Mouse (Mus musculus): ENCODE data around the gene Fgf12. TPM values are rescaled to one million over a fixed set of nuclear protein-coding genes. Genes with fewer than 3 reads are reported as not detected.

The Fgf12 gene
- polyA plus RNA-seq, 1 experiment from 2014 or later, result 79.8 TPM

DNA sequence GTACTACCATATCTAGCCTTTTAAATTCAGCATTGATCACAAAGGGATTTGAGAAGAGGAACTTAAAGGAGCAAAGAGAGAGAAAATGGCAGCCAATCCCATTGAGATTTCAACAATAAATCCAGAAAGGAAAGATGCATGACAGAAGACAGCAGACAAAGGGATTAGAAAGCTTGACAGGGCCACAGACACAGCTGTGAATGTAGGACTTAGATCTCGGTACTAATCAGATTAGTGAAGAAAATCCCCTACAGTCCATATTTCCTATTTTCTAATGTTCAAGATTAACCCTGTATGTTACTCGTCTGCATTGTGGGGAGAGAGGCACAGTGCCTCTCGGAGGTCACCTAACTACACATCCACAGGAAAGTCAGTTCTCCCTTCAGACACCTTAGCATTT is 500.9 kb downstream of the Fgf12 start:
- no peak overlapping the region for H3K4me3 ChIP-seq (ENCODE audit: low read depth, low read length)

DNA sequence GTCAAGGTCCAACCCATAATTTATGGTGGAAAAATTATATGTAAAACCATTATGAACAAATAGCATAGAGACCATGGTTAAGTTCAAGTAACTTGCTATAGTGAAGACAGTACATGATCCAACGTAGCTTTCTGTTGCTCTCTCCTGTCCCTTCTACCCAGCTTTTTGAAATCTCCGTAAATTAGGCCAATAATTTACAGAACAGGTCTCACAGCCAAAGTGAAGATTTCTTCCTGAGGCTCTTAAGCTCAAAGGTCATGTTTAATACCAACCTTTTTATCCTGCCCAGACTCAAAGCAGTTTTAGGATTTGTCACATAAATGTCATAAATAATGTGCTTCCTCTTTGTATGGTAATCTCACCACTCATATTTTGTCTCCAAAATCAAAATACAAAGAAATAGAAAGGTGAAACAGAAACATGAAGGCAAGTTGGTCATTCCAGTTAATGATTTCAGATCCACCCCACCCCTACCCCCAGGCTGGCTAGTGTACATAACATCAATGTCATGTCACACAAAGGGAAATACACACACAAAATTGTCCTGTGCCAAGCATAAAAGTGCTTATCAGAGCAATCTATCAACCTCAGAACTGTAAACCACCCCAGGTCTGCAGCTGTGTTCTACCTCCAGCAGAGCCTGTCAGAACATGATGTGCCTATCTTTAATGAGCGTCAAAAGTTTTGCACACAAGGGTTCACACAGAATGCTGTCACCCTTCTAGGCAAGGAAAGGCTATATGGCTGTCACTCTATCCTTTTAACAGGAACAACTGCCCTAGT is 509.8 kb downstream of the Fgf12 start:
- Histone ChIP-seq H3K4me2 (ENCODE audit: low read depth, low read length) (no peak overlapping the region), H3K9ac (replicated peaks; ENCODE audit: low read depth, low read length) (no peak overlapping the region), H3K27ac (ENCODE audit: low read depth, low read length) (no peak overlapping the region), H3K4me3 (ENCODE audit: low read depth, low read length) (no peak overlapping the region), H3K27me3 (ENCODE audit: control insufficient read depth, insufficient read depth, low read length) (no peaks in the 10 kb centered on the region), H3K4me1 (ENCODE audit: control insufficient read depth, insufficient read depth, low read length) (no peaks in the 10 kb centered on the region), H3K36me3 (ENCODE audit: control insufficient read depth, insufficient read depth, low read length) (no peaks in the 10 kb centered on the region), H3K9me3 (ENCODE audit: control insufficient read depth, low read length) (no peaks in the 10 kb centered on the region)
- 90% methylated on average over 3 of the region's 3 CpGs for WGBS
- no peak for ATAC-seq (ENCODE audit: low read depth)

More for the DNA sequence above, 500.9 kb downstream of the Fgf12 start:
- Histone ChIP-seq H3K4me2 (ENCODE audit: low read depth, low read length) (no peak overlapping the region), H3K9me3 (ENCODE audit: control insufficient read depth, low read length) (no peaks in the 10 kb centered on the region), H3K36me3 (ENCODE audit: control insufficient read depth, insufficient read depth, low read length) (no peaks in the 10 kb centered on the region), H3K27me3 (ENCODE audit: control insufficient read depth, insufficient read depth, low read length) (no peaks in the 10 kb centered on the region), H3K4me1 (ENCODE audit: control insufficient read depth, insufficient read depth, low read length) (no peaks in the 10 kb centered on the region), H3K9ac (replicated peaks; ENCODE audit: low read depth, low read length) (no peak overlapping the region), H3K27ac (ENCODE audit: low read depth, low read length) (no peak overlapping the region)
- no peak for ATAC-seq (ENCODE audit: low read depth)
- 82% methylated on average over 3 of the region's 3 CpGs for WGBS

DNA sequence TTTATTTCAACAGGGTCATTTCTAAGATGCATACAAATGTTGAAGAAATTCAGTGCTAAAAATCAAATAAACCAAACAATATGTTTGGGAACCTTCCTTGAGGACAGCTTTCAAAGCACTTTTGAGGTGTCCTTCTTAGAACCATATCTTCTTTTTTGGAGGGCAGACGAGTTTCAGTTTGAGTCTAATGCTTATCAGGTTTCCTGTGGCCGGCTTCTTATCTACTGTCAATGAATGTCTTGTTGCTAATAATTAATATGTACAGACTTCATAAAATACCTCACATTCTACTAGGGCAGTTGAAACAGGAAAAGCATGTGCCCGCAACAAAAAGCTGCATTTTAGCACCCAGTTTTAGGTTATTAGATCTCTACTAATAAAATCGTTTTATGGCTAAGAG is 513.5 kb downstream of the Fgf12 start:
- Histone ChIP-seq H3K9ac (replicated peaks; ENCODE audit: low read depth, low read length) (no peak overlapping the region), H3K27ac (ENCODE audit: low read depth, low read length) (no peak overlapping the region), H3K36me3 (ENCODE audit: control insufficient read depth, insufficient read depth, low read length) (no peaks in the 10 kb centered on the region), H3K9me3 (ENCODE audit: control insufficient read depth, low read length) (no peaks in the 10 kb centered on the region), H3K4me3 (ENCODE audit: low read depth, low read length) (no peak overlapping the region), H3K27me3 (ENCODE audit: control insufficient read depth, insufficient read depth, low read length) (no peaks in the 10 kb centered on the region), H3K4me2 (ENCODE audit: low read depth, low read length) (no peak overlapping the region), H3K4me1 (ENCODE audit: control insufficient read depth, insufficient read depth, low read length) (no peaks in the 10 kb centered on the region)
- no peak for ATAC-seq (ENCODE audit: low read depth)
- WGBS, result 90% methylated on average over 4 of the region's 4 CpGs

DNA sequence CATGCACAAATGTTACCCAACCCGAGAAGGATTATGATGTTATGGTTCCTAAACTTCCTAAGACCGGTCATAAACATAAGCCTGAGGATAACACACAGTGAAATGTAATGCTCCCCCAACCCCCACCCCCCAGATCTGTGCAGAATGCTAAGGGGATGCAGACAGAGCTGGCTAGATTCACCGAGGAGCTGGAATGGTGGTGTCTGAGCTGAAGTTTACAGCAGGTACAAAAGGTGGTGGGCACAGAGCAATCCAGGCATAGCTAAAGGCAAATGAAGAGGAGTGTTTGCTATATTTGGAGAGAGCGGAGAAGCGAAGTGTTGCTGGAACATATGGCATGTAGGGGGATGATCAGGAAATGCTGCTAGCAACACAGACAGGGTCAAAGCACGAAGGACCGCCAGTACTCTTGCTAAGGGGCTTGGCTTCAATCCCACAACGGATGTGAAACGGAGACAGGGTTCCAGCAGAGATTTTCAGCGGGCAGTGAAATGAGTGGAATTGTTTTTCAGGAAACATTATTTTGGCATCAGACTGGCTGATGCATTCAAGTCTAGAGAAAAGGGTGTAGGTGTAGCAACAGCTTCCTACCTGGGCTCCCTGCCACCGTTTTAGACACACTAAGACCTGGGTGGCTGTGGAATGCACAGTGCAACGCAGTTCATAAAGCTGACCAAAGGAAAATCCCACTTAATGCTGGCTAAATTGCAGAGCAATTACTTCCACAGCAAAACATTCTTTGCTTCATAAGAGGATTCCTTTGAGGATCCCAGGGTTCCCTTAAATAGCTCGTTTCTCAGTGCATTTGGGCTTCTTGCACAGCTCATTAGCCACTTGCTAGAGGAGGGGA is 514.6 kb downstream of the Fgf12 start:
- no peak for ATAC-seq (ENCODE audit: low read depth)
- H3K4me1 ChIP-seq (ENCODE audit: control insufficient read depth, insufficient read depth, low read length), result no peaks in the 10 kb centered on the region
- H3K27ac ChIP-seq (ENCODE audit: low read depth, low read length), result no peak overlapping the region
- H3K36me3 ChIP-seq (ENCODE audit: control insufficient read depth, insufficient read depth, low read length), result no peaks in the 10 kb centered on the region
- no peak overlapping the region for H3K4me3 ChIP-seq (ENCODE audit: low read depth, low read length)
- no peak overlapping the region; the same call in 1 of the 2 replicates for H3K4me2 ChIP-seq (ENCODE audit: low read depth, low read length)
- no peak overlapping the region for H3K9ac ChIP-seq (replicated peaks; ENCODE audit: low read depth, low read length)
- H3K27me3 ChIP-seq (ENCODE audit: control insufficient read depth, insufficient read depth, low read length), result no peaks in the 10 kb centered on the region
- no peaks in the 10 kb centered on the region for H3K9me3 ChIP-seq (ENCODE audit: control insufficient read depth, low read length)
- 65% methylated on average over 13 of the region's 13 CpGs for WGBS

DNA sequence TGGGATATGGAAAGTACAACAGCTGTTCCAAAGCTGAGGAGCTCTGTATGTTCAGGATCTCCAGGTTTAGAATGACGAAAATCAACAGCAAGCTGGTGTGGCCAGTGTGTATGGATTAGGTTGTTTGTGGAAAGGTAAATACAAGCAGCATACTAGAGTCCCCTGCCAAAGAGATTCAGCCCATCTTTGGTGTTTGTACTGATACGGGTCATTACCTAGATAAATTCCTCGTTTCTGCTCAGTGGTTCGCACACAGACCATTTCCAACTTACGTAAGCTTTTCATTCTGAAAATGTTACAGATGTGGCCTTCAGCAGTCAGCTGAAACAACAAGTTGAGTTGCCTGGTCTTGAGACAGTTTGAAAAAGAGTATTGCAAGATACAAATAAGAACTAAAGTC is 536.9 kb downstream of the Fgf12 start:
- 81% methylated on average over 5 of the region's 5 CpGs for WGBS
- Histone ChIP-seq H3K36me3 (ENCODE audit: control insufficient read depth, insufficient read depth, low read length) (no peaks in the 10 kb centered on the region), H3K27me3 (ENCODE audit: control insufficient read depth, insufficient read depth, low read length) (no peaks in the 10 kb centered on the region), H3K4me1 (ENCODE audit: control insufficient read depth, insufficient read depth, low read length) (no peaks in the 10 kb centered on the region), H3K9me3 (ENCODE audit: control insufficient read depth, low read length) (no peaks in the 10 kb centered on the region), H3K4me2 (ENCODE audit: low read depth, low read length) (no peak overlapping the region), H3K4me3 (ENCODE audit: low read depth, low read length) (no peak overlapping the region), H3K9ac (replicated peaks; ENCODE audit: low read depth, low read length) (no peak overlapping the region), H3K27ac (ENCODE audit: low read depth, low read length) (no peak overlapping the region)
- ATAC-seq (ENCODE audit: low read depth), result no peak

DNA sequence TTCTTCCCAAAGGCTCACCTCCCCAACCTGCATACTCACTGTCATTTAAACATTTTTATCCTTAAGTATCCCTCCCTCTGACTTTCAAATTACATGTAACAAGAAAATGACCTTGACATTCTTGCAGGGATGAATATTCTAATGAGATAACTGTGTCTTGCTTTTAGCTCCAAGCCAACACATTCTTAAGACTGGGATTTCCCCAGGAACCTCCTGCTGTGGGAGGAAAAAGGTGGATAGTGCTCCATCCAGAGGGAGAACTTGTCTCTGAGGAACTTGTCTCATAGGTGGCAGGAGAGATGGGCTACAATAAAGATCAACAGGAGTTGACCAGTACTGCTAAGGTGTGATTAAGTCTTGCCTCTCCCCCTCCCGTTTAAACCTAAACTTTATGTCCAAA is 540.5 kb downstream of the Fgf12 start:
- Histone ChIP-seq H3K27ac (ENCODE audit: low read depth, low read length) (no peak overlapping the region), H3K4me1 (ENCODE audit: control insufficient read depth, insufficient read depth, low read length) (no peaks in the 10 kb centered on the region), H3K9ac (replicated peaks; ENCODE audit: low read depth, low read length) (no peak overlapping the region), H3K9me3 (ENCODE audit: control insufficient read depth, low read length) (no peaks in the 10 kb centered on the region), H3K27me3 (ENCODE audit: control insufficient read depth, insufficient read depth, low read length) (no peaks in the 10 kb centered on the region), H3K36me3 (ENCODE audit: control insufficient read depth, insufficient read depth, low read length) (no peaks in the 10 kb centered on the region), H3K4me2 (ENCODE audit: low read depth, low read length) (no peak overlapping the region), H3K4me3 (ENCODE audit: low read depth, low read length) (no peak overlapping the region)
- whole genome bisulfite sequencing, result 85% methylated on average over 1 of the region's 1 CpGs
- no peak for ATAC-seq (ENCODE audit: low read depth)

DNA sequence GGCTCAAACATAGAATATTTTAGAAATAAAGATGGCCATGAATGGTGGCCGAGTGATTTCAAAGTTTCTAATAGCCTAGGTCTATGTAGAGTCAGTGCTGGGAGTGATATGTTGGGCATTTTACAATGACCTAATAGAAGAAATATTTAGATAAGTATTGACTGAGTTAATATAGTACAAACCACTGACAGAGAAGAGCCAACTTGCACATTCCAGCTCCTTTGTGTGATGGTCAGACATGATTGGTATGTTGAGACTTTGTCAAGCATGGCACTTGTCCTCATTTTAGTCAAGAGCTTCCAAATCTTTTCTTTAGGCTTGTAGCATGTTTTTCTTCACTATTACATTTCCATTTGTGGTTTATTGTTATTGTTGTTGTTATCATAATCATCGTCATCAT is 596.4 kb downstream of the Fgf12 start:
- H3K4me1 ChIP-seq (ENCODE audit: control insufficient read depth, insufficient read depth, low read length), result no peaks in the 10 kb centered on the region
- no peak overlapping the region for H3K4me2 ChIP-seq (ENCODE audit: low read depth, low read length)
- WGBS, result 98% methylated on average over 2 of the region's 2 CpGs
- H3K36me3 ChIP-seq (ENCODE audit: control insufficient read depth, insufficient read depth, low read length), result no peaks in the 10 kb centered on the region
- no peak overlapping the region for H3K4me3 ChIP-seq (ENCODE audit: low read depth, low read length)
- H3K9me3 ChIP-seq (ENCODE audit: control insufficient read depth, low read length), result no peaks in the 10 kb centered on the region
- H3K27me3 ChIP-seq (ENCODE audit: control insufficient read depth, insufficient read depth, low read length), result no peaks in the 10 kb centered on the region
- ATAC-seq (ENCODE audit: low read depth), result no peak
- no peak overlapping the region for H3K27ac ChIP-seq (ENCODE audit: low read depth, low read length)
- no peak overlapping the region for H3K9ac ChIP-seq (replicated peaks; ENCODE audit: low read depth, low read length)

DNA sequence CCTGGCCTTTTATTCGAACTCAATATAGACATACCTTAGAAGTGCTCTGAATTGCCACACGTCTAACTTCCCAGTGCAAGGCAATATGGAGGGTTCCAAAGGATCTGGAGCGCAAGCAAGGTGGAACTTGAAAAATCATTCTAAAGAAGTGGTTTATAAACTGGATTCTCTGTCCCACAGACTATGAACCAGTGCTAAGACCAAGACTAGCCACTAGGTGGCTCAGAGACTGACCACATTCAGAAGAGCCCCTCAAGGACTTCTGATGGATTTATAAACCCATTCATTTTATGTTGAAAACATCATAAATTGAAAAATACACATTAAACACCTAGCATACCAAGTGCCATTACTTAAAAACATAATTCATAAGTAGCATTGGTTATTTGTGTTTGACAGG is 611.9 kb downstream of the Fgf12 start:
- Histone ChIP-seq H3K4me1 (ENCODE audit: control insufficient read depth, insufficient read depth, low read length) (no peaks in the 10 kb centered on the region), H3K4me3 (ENCODE audit: low read depth, low read length) (no peak overlapping the region), H3K27me3 (ENCODE audit: control insufficient read depth, insufficient read depth, low read length) (no peaks in the 10 kb centered on the region), H3K27ac (ENCODE audit: low read depth, low read length) (no peak overlapping the region), H3K36me3 (ENCODE audit: control insufficient read depth, insufficient read depth, low read length) (no peaks in the 10 kb centered on the region), H3K9ac (replicated peaks; ENCODE audit: low read depth, low read length) (no peak overlapping the region), H3K4me2 (ENCODE audit: low read depth, low read length) (no peak overlapping the region), H3K9me3 (ENCODE audit: control insufficient read depth, low read length) (no peaks in the 10 kb centered on the region)
- ATAC-seq (ENCODE audit: low read depth), result no peak
- WGBS, result 84% methylated on average over 3 of the region's 3 CpGs

DNA sequence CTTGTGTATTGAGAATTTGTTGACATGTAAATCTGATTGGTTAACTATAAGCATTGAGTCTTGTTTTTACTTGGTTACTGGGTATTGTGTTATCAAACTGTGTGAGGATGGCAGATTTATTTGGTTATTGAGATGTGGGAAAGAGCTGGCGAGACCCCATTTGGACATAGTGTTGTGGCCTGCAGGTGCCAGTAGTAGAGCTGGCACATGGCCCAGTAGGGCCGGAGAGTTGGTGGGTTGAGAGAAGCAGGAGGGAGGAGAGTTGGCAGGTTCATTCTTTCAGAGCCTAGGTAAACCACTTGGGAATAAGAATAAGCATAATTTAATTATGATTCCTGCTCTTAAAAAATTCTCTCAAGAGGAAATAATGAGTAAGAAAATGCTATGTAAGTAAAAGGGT is 625.9 kb downstream of the Fgf12 start:
- Histone ChIP-seq H3K4me1 (ENCODE audit: control insufficient read depth, insufficient read depth, low read length) (no peaks in the 10 kb centered on the region), H3K4me3 (ENCODE audit: low read depth, low read length) (no peak overlapping the region), H3K9me3 (ENCODE audit: control insufficient read depth, low read length) (no peaks in the 10 kb centered on the region), H3K36me3 (ENCODE audit: control insufficient read depth, insufficient read depth, low read length) (no peaks in the 10 kb centered on the region), H3K27ac (ENCODE audit: low read depth, low read length) (no peak overlapping the region), H3K27me3 (ENCODE audit: control insufficient read depth, insufficient read depth, low read length) (no peaks in the 10 kb centered on the region), H3K4me2 (ENCODE audit: low read depth, low read length) (no peak overlapping the region), H3K9ac (replicated peaks; ENCODE audit: low read depth, low read length) (no peak overlapping the region)
- ATAC-seq (ENCODE audit: low read depth), result no peak
- WGBS, result 75% methylated on average over 2 of the region's 2 CpGs
